Mouse (Mus musculus) G1E (cell line): ENCODE results near the gene Prox1.

ENCODE experiments used
- CTCF ChIP-seq: IDR thresholded peaks from 2 replicates; pipeline ENCODE4 v1.5.1; 2012; ENCODE audit warnings: low read depth, low read length, inconsistent platforms, mixed read lengths
- GATA1 ChIP-seq: IDR thresholded peaks from 2 replicates; pipeline ENCODE4 v1.6.1; 2012; ENCODE audit warnings: borderline replicate concordance, low read length, inconsistent platforms, mixed read lengths
- POLR2AphosphoS5 ChIP-seq: IDR thresholded peaks from 2 replicates; pipeline ENCODE4 v1.6.1; 2012; ENCODE audit warnings: low read depth, low read length, inconsistent platforms; ENCODE audit not compliant: insufficient replicate concordance
- TAL1 ChIP-seq: conservative IDR thresholded peaks from 2 replicates; pipeline ENCODE4 v1.6.1; 2012; ENCODE audit warnings: low read depth, low read length, inconsistent platforms, mixed read lengths

- TF ChIP-seq CTCF (no peak), TAL1 (no peak), GATA1 (no peak), POLR2AphosphoS5 (no peak)
These were observed 34.0 kb upstream of the Prox1 start for GRCm38 (mm10) chr1:190204378-190205070.
